In genomic region chr1:88639432-88640281, GRCm38 (mm10) we compare ENCODE assay signal across 9 mouse cellular contexts.
DNase-seq lines count a peak whose midpoint lies in the region; ATAC-seq lines count a peak whose summit lies in the region.
"Had no signal": no experiment of that assay in that cellular context is flagged by ENCODE, and none has a peak within 500 bp of the region (broad histone marks: within the 10 kb centered on the region; RNA-seq: fewer than 3 reads in every experiment).

No protein-coding gene starts in this region.

- no peak overlapping the region for H3K9ac ChIP-seq in midbrain, embryonic 16.5 days (ENCODE audit: low read depth, low read length)
- H3K9ac ChIP-seq in midbrain, embryonic 14.5 days (replicated peaks; ENCODE audit: low read length) = no peak overlapping the region
- H3K9ac ChIP-seq: liver, embryonic 15.5 days had no signal

- no peak for DNase-seq in midbrain, embryonic 14.5 days
- peak; percentile 42 for DNase-seq in embryonic facial prominence, embryonic 10.5 days (ENCODE audit: low spot score)
- peak; percentile 33 to 70 for DNase-seq in kidney, postnatal 25 days
- DNase-seq in yolk sac, embryonic 10.5 days (ENCODE audit: low spot score) = peak; percentile 68
- DNase-seq in left cerebral cortex, adult 9 months (ENCODE audit: low spot score in 2 of 2) = no peak
- DNase-seq in cerebellum, postnatal 36 days = no peak
- DNase-seq in cerebellum, postnatal 4 days (ENCODE audit: low spot score in 2 of 2) = no peak

- no peaks in the 10 kb centered on the region for H3K27me3 ChIP-seq in midbrain, embryonic 16.5 days (ENCODE audit: control insufficient read depth, insufficient read depth, low read depth, low read length)
- H3K27me3 ChIP-seq in midbrain, embryonic 14.5 days (ENCODE audit: control insufficient read depth, insufficient read depth, low read length) = no peaks in the 10 kb centered on the region
- H3K27me3 ChIP-seq in embryonic facial prominence, embryonic 10.5 days (replicated peaks; ENCODE audit: low read depth, poor library complexity, severe bottlenecking) = no peaks in the 10 kb centered on the region
- H3K27me3 ChIP-seq: liver, embryonic 15.5 days had no signal

- H3K27ac ChIP-seq in midbrain, embryonic 16.5 days (ENCODE audit: low read length) = no peak overlapping the region
- H3K27ac ChIP-seq in midbrain, embryonic 14.5 days (replicated peaks; ENCODE audit: low read depth, low read length) = no peak overlapping the region
- peak overlapping the region; percentile 68 for H3K27ac ChIP-seq in embryonic facial prominence, embryonic 10.5 days (replicated peaks)
- H3K27ac ChIP-seq: liver, embryonic 15.5 days had no signal

- WGBS in midbrain, embryonic 16.5 days = 32% methylated on average over 10 of the region's 10 CpGs
- WGBS in midbrain, embryonic 14.5 days = 31% methylated on average over 10 of the region's 10 CpGs
- 19% methylated on average over 10 of the region's 10 CpGs for WGBS in embryonic facial prominence, embryonic 10.5 days

- H3K36me3 ChIP-seq in midbrain, embryonic 16.5 days (ENCODE audit: control insufficient read depth, insufficient read depth, low read length) = no peaks in the 10 kb centered on the region
- no peaks in the 10 kb centered on the region for H3K36me3 ChIP-seq in midbrain, embryonic 14.5 days (ENCODE audit: control insufficient read depth, insufficient read depth, low read length)
- H3K36me3 ChIP-seq in embryonic facial prominence, embryonic 10.5 days (replicated peaks) = no peaks in the 10 kb centered on the region
- H3K36me3 ChIP-seq: liver, embryonic 15.5 days had no signal

- no peaks in the 10 kb centered on the region for H3K9me3 ChIP-seq in midbrain, embryonic 16.5 days (replicated peaks; ENCODE audit: control insufficient read depth, low read length, poor library complexity, severe bottlenecking)
- no peaks in the 10 kb centered on the region for H3K9me3 ChIP-seq in midbrain, embryonic 14.5 days (ENCODE audit: control insufficient read depth, low read length)
- H3K9me3 ChIP-seq in embryonic facial prominence, embryonic 10.5 days = no peaks in the 10 kb centered on the region
- H3K9me3 ChIP-seq: liver, embryonic 15.5 days had no signal

- H3K4me3 ChIP-seq in midbrain, embryonic 16.5 days (ENCODE audit: low read depth, low read length) = no peak overlapping the region
- H3K4me3 ChIP-seq in midbrain, embryonic 14.5 days (replicated peaks; ENCODE audit: low read depth, low read length) = no peak overlapping the region
- no peak overlapping the region for H3K4me3 ChIP-seq in embryonic facial prominence, embryonic 10.5 days
- H3K4me3 ChIP-seq: liver, embryonic 15.5 days had no signal

- ATAC-seq in midbrain, embryonic 16.5 days = peak; percentile 25; the same call in 1 of the 2 replicates
- ATAC-seq in midbrain, embryonic 14.5 days (ENCODE audit: low FRiP score, low TSS enrichment) = no peak

- H3K4me2 ChIP-seq in midbrain, embryonic 16.5 days (ENCODE audit: low read length) = no peak overlapping the region
- no peak overlapping the region for H3K4me2 ChIP-seq in midbrain, embryonic 14.5 days (ENCODE audit: low read length)
- H3K4me2 ChIP-seq: liver, embryonic 15.5 days had no signal

- H3K4me1 ChIP-seq in midbrain, embryonic 16.5 days (ENCODE audit: control insufficient read depth, insufficient read depth, low read length) = no peaks in the 10 kb centered on the region; the same call in 1 of the 2 replicates
- H3K4me1 ChIP-seq in midbrain, embryonic 14.5 days (ENCODE audit: control insufficient read depth, insufficient read depth, low read length) = 0 out of 2 replicates have a peak, but pooled peaks cover 4% of the 10 kb centered on the region
- H3K4me1 ChIP-seq in embryonic facial prominence, embryonic 10.5 days = peaks cover 23% of the 10 kb centered on the region

Comparison
In these comparisons a context has a peak if more than half of its experiments do, and no peak if none do; other contexts are left out.
1. DNase-seq: peak in embryonic facial prominence, embryonic 10.5 days (single experiment), kidney, postnatal 25 days (2 of 2) and yolk sac, embryonic 10.5 days (single experiment); none in midbrain, embryonic 14.5 days (single experiment), left cerebral cortex, adult 9 months (0 of 2), cerebellum, postnatal 36 days (0 of 2) and cerebellum, postnatal 4 days (0 of 2).